Mouse (Mus musculus) heart, embryonic 11.5 days (tissue): ENCODE measurements at regions not wholly inside any gene's neighbourhood (a gene's known extent, or its start where the extent isn't known, plus 50 kb on each side); places are given as distances from the start of the nearest gene placed in this dataset.

Experiments used
- ATAC-seq: fragments of 200-750 bp; cut with Nextera tagmentation; replicated peaks from 2 replicates; pipeline ENCODE4 v1.8.0; 2017; ENCODE audit warnings: moderate library complexity; ENCODE audit not compliant: insufficient number of reproducible peaks, low FRiP score, low TSS enrichment
- H3K27ac ChIP-seq: fragments of 300-500 bp; sonication (generic); 2 replicates; pipeline ENCODE4 v1.5.1; 2014; ENCODE audit warnings: mild to moderate bottlenecking, low read depth, low read length
- H3K27me3 ChIP-seq: fragments of 300-500 bp; sonication (generic); 2 replicates; pipeline ENCODE4 v1.6.1; 2014; ENCODE audit warnings: mild to moderate bottlenecking, low read length, mixed read lengths; ENCODE audit not compliant: control insufficient read depth, insufficient read depth
- H3K36me3 ChIP-seq: fragments of 300-500 bp; sonication (generic); 2 replicates; pipeline ENCODE4 v1.6.1; 2014; ENCODE audit warnings: mild to moderate bottlenecking, low read length, moderate library complexity, mixed read lengths; ENCODE audit not compliant: control insufficient read depth, insufficient read depth
- H3K4me1 ChIP-seq: fragments of 300-500 bp; sonication (generic); 2 replicates; pipeline ENCODE4 v1.6.1; 2014; ENCODE audit warnings: low read length; ENCODE audit not compliant: control insufficient read depth, insufficient read depth
- H3K4me2 ChIP-seq: fragments of 300-500 bp; sonication (generic); 2 replicates; pipeline ENCODE4 v1.6.1; 2014; ENCODE audit warnings: mild to moderate bottlenecking, moderate library complexity
- H3K4me3 ChIP-seq: fragments of 300-500 bp; sonication (generic); 2 replicates; pipeline ENCODE4 v1.5.1; 2014; ENCODE audit warnings: low read depth, low read length
- H3K9ac ChIP-seq: fragments of 300-500 bp; sonication (generic); 2 replicates; pipeline ENCODE4 v1.6.1; 2014; ENCODE audit warnings: mild to moderate bottlenecking, low read depth, low read length, moderate library complexity
- H3K9me3 ChIP-seq: fragments of 300-500 bp; sonication (generic); replicated peaks from 2 replicates; pipeline ENCODE4 v1.6.1; 2016; ENCODE audit warnings: low read length; ENCODE audit not compliant: control insufficient read depth
- WGBS: fragments of 180-500 bp; shearing (Covaris S2); extraction: QIAGEN DNeasy Blood & Tissue Kit; methylation state at CpG from one replicate; pipeline ENCODE4 v1.1.7; 2014; ENCODE audit not compliant: insufficient replicate concordance; 5-methylcytosine and 5-hydroxymethylcytosine counted together

DNA sequence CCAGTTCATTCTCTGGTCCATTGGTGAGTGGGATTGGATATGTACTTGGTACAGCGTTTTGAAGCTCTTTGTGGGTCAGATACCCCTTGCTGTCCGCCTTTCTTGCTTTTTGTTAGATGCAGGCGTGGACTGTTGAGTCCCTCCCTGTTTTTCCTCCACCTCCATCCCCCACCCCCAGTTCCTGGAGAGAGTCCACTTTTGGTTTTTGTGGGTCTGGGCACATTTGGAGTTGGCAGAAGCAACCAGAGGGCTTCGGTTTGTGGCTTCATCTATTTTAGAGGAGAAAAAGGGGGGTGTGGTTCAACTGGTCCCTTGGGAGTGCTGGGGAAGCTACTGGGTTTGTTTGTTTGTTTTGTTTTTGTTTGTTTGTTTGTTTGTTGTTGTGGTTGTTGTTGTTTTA lies 103.9 kb upstream of the Gm9887 start:
- no peak overlapping the region for H3K4me3 ChIP-seq
- 82% methylated on average over 4 of the region's 4 CpGs for WGBS
- ATAC-seq: no peak
- H3K36me3 ChIP-seq: no peaks in the 10 kb centered on the region
- H3K9ac ChIP-seq: no peak overlapping the region
- H3K4me2 ChIP-seq: no peak overlapping the region
- H3K27me3 ChIP-seq: no peaks in the 10 kb centered on the region
- peaks cover 4% of the 10 kb centered on the region; the same call in 1 of the 2 replicates for H3K4me1 ChIP-seq
- no peak overlapping the region for H3K27ac ChIP-seq
- H3K9me3 ChIP-seq: no peaks in the 10 kb centered on the region

DNA sequence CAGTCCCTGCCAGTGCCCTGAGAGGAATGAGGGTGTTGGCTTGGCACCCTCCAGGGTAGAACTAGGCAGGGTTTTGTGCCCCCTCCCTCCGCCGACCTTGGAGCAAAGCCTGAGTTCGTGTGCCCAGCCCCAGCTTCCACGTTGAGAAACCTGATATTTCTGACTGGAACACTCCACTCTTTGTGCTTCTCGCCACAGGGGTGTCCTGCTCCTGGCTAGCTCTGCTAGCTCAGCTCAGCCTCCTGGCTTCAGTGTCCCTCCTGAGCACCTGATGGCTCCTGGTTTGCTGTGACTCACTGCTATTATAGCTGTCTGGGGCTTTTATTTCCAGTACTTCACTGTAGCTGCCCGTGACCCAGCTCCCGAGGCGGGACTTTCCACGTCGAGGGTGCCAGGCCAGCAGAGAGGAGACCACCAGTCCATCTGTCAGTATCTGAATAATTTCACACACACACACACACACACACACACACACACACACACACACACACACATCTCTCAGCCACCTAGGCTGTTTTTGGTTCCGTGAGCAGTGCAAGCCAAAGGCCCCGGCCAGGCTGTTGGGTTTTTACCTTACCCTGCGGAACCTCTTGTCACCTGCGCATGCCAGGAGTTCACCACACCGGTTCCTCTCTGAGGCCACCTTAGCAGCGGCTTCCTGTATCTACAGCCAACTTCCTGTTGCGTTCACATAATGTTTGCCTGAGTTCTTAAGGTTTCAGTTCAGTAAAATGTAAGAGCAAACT lies 102.8 kb upstream of the Gm9887 start:
- H3K4me3 ChIP-seq: no peak overlapping the region
- H3K27ac ChIP-seq: no peak overlapping the region
- no peaks in the 10 kb centered on the region for H3K9me3 ChIP-seq
- H3K27me3 ChIP-seq: no peaks in the 10 kb centered on the region
- no peak for ATAC-seq
- WGBS: 69% methylated on average over 17 of the region's 17 CpGs
- peaks cover 4% of the 10 kb centered on the region; the same call in 1 of the 2 replicates for H3K4me1 ChIP-seq
- no peak overlapping the region for H3K9ac ChIP-seq
- no peak overlapping the region for H3K4me2 ChIP-seq
- H3K36me3 ChIP-seq: no peaks in the 10 kb centered on the region

DNA sequence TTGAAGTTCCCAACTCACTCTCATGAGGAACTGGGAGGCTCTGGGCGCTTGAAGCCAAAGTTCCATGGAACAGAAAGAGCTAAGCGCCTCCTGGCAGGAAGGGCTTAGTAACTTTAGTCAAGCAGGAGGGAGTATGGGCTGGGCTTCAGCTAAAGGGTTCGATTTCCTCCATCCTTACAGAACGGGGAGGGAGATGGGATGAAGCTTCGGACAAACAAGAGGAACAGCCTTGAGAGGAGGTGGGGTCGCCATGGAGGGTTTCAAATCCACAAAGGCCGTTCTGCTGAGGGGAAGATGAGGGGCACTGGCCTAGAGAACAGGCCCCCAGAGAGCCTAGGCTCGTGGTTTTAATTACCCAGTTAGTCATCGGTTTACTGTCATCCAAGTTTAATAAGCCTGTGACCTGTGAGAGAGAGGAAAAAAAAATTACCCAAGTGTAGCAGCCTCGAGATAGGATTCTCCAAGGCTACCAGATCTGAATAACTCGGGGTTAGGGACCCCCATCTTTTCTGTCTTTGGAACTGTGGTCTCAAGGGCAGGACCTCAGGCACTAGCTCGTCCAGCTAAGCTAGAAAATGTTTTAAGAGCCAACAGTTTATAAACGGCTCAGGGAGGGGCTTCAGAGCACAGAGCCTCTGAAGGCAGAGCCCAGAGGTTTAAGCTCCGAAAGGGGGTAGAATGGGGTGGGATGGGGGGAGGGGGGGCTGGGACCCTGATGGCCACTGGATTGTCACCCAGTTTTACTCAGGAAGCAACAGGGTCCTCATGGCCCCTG lies 102.1 kb upstream of the Gm9887 start:
- peaks cover 4% of the 10 kb centered on the region; the same call in 1 of the 2 replicates for H3K4me1 ChIP-seq

DNA sequence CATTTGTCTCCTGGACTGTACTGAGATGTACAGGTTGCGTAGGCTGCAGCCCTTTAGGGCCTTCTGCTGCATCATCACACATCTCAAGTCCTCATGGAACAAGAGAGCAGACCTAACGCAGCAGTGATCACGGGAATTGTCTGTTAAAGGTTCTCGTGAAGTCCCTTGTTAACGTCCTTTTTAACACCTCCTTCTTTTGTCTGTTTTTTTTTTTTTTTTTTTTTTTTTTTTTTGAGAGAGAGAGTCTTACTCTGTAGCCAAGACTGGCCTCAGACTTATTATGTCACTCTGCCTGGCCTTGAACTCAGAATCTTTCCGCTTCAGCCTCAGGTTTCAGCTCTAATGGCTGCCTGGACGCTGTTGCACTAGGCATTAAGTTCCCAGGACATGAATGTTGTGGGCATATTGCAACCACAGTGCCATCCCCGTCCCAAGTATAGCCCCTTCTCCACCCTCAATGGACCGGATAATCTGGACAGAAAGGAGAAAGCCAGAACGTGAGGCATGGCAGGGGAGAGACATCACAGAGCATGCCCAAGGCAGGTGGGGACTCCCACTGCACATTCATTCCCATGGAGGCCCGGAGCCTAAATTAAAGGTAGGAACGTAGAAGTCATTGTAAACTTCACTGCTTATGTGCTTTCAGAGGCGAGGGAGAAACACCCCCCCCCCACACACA lies 101.3 kb upstream of the Gm9887 start:
- Histone ChIP-seq H3K27me3 (no peaks in the 10 kb centered on the region), H3K4me1 (peaks cover 4% of the 10 kb centered on the region; the same call in 1 of the 2 replicates), H3K4me3 (no peak overlapping the region), H3K36me3 (no peaks in the 10 kb centered on the region), H3K9me3 (no peaks in the 10 kb centered on the region), H3K9ac (no peak overlapping the region), H3K27ac (no peak overlapping the region), H3K4me2 (no peak overlapping the region)
- no peak for ATAC-seq
- whole genome bisulfite sequencing: 77% methylated on average over 13 of the region's 13 CpGs

More for the DNA sequence above, 102.1 kb upstream of the Gm9887 start:
- Histone ChIP-seq H3K9ac (no peak overlapping the region), H3K27ac (no peak overlapping the region), H3K4me2 (no peak overlapping the region), H3K9me3 (no peaks in the 10 kb centered on the region), H3K36me3 (no peaks in the 10 kb centered on the region), H3K4me3 (no peak overlapping the region), H3K27me3 (no peaks in the 10 kb centered on the region)
- no peak for ATAC-seq
- WGBS: 50% methylated on average over 14 of the region's 14 CpGs

GRCm38 (mm10) chr12:69472912-69473311 lies 100.7 kb upstream of the Gm9887 start:
- Histone ChIP-seq H3K9ac (no peak overlapping the region), H3K36me3 (no peaks in the 10 kb centered on the region), H3K4me2 (no peak overlapping the region), H3K9me3 (no peaks in the 10 kb centered on the region), H3K27ac (no peak overlapping the region), H3K4me1 (peaks cover 4% of the 10 kb centered on the region; the same call in 1 of the 2 replicates), H3K27me3 (no peaks in the 10 kb centered on the region), H3K4me3 (no peak overlapping the region)
- no peak for ATAC-seq
- WGBS: 95% methylated on average over 9 of the region's 9 CpGs

- peaks cover 4% of the 10 kb centered on the region; the same call in 1 of the 2 replicates for H3K4me1 ChIP-seq
- H3K9me3 ChIP-seq: no peaks in the 10 kb centered on the region
- ATAC-seq: no peak
- H3K4me3 ChIP-seq: no peak overlapping the region
- H3K27me3 ChIP-seq: no peaks in the 10 kb centered on the region
- H3K9ac ChIP-seq: no peak overlapping the region
- H3K36me3 ChIP-seq: no peaks in the 10 kb centered on the region
- WGBS: 46% methylated on average over 5 of the region's 5 CpGs
- H3K27ac ChIP-seq: no peak overlapping the region
- H3K4me2 ChIP-seq: no peak overlapping the region
Measured at GRCm38 (mm10) chr12:69471876-69472275, 99.6 kb upstream of the Gm9887 start.

DNA sequence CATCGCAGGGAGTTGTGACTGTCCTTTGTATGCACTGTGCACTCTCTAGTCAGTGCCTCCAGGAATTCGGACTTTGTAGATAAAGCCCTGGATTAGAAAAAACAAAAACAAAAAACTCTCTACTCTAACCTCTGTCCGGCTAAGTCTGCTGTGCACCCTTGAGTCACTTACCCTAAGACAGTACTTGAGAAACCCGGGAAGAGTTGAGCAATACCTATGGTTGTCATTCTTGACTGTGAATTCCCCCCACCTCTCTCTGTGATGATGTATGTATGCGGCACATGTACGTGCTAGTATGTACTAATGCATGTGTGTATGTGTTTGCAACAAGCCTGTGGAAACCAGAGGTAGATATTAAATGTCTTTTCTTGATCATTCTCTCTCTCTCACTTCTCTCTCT lies 96.7 kb upstream of the Gm9887 start:
- WGBS: 73% methylated on average over 6 of the region's 6 CpGs

GRCm38 (mm10) chr12:69467363-69467762 lies 95.1 kb upstream of the Gm9887 start:
- Histone ChIP-seq H3K36me3 (no peaks in the 10 kb centered on the region), H3K27me3 (no peaks in the 10 kb centered on the region), H3K4me2 (no peak overlapping the region), H3K9ac (no peak overlapping the region), H3K27ac (no peak overlapping the region), H3K4me1 (peaks cover 3% of the 10 kb centered on the region; the same call in 1 of the 2 replicates), H3K4me3 (no peak overlapping the region), H3K9me3 (no peaks in the 10 kb centered on the region)
- 81% methylated on average over 4 of the region's 4 CpGs for WGBS
- ATAC-seq: no peak

More for the DNA sequence above, 96.7 kb upstream of the Gm9887 start:
- no peak for ATAC-seq
- Histone ChIP-seq H3K9ac (no peak overlapping the region), H3K4me3 (no peak overlapping the region), H3K36me3 (no peaks in the 10 kb centered on the region), H3K4me1 (no peaks in the 10 kb centered on the region; the same call in 1 of the 2 replicates), H3K27ac (no peak overlapping the region), H3K4me2 (no peak overlapping the region), H3K9me3 (no peaks in the 10 kb centered on the region), H3K27me3 (no peaks in the 10 kb centered on the region)
